Comparison of ENCODE assay signal across 8 mouse cellular contexts in genomic region chr11:62645732-62646494, GRCm38 (mm10). TPM values are rescaled to one million over a fixed set of nuclear protein-coding genes. Genes with fewer than 3 reads are reported as not detected.
DNase-seq lines count a peak whose midpoint lies in the region; ATAC-seq and TF ChIP-seq lines count a peak whose summit lies in the region.

No protein-coding gene starts in this region.

- H3K4me2 ChIP-seq in limb, embryonic 11.5 days (ENCODE audit: low read depth, severe bottlenecking), result peak overlapping the region; percentile 11
- peak overlapping the region; percentile 97 for H3K4me2 ChIP-seq in midbrain, embryonic 12.5 days (replicated peaks)

- DNase-seq in ovary, postnatal 36 days (ENCODE audit: low spot score), result peak; percentile 44
- DNase-seq in ovary, postnatal 14 days (ENCODE audit: low spot score), result no peak
- peak; percentile 55 to 63 for DNase-seq in heart, postnatal 36 days
- DNase-seq in limb, embryonic 11.5 days (ENCODE audit: low spot score), result peak; percentile 27
- DNase-seq in testis, postnatal 10 days (ENCODE audit: low spot score), result peak; percentile 78

- H3K9me3 ChIP-seq in limb, embryonic 11.5 days (ENCODE audit: control insufficient read depth, low read length), result no peaks in the 10 kb centered on the region
- H3K9me3 ChIP-seq in midbrain, embryonic 12.5 days, result no peaks in the 10 kb centered on the region

- peak overlapping the region; percentile 43 for H3K27ac ChIP-seq in embryonic fibroblast, embryonic 13.5 days (ENCODE audit: insufficient read depth, low read length)
- no peak overlapping the region for H3K27ac ChIP-seq in limb, embryonic 11.5 days (replicated peaks; ENCODE audit: low read depth, low read length)
- H3K27ac ChIP-seq in midbrain, embryonic 12.5 days (replicated peaks), result peak overlapping the region; percentile 35; the same call in 1 of the 2 replicates

- peaks cover 27% of the 10 kb centered on the region for H3K4me1 ChIP-seq in embryonic fibroblast, embryonic 13.5 days (ENCODE audit: control insufficient read depth, insufficient read depth, low read length)
- peaks cover 18% of the 10 kb centered on the region for H3K4me1 ChIP-seq in limb, embryonic 11.5 days (ENCODE audit: control insufficient read depth, insufficient read depth, low read length)
- H3K4me1 ChIP-seq in midbrain, embryonic 12.5 days, result peaks cover 56% of the 10 kb centered on the region

- no peak for ATAC-seq in limb, embryonic 11.5 days (ENCODE audit: insufficient number of reproducible peaks, low FRiP score, low TSS enrichment, low read depth)
- ATAC-seq in midbrain, embryonic 12.5 days (ENCODE audit: low FRiP score, low read depth), result no peak
- no peak for ATAC-seq in activated CD4-positive, CD25-positive, alpha-beta regulatory T cell, adult 4 months

- intact Hi-C loops in heart, postnatal 36 days (cut with DNase I), result no loop called here

- no peak overlapping the region; the same call in 1 of the 2 replicates for H3K4me3 ChIP-seq in embryonic fibroblast, embryonic 13.5 days (ENCODE audit: insufficient read depth, low read length)
- 0 out of 2 replicates have a peak overlapping the region, but pooled peaks have one; percentile 1 for H3K4me3 ChIP-seq in limb, embryonic 11.5 days (ENCODE audit: low read depth, low read length)
- peak overlapping the region; percentile 78 for H3K4me3 ChIP-seq in midbrain, embryonic 12.5 days

- H3K9ac ChIP-seq in limb, embryonic 11.5 days (ENCODE audit: low read length), result peak overlapping the region; percentile 18; the same call in 1 of the 2 replicates
- peak overlapping the region; percentile 31; the same call in 1 of the 2 replicates for H3K9ac ChIP-seq in midbrain, embryonic 12.5 days (replicated peaks)

- TF ChIP-seq CTCF in embryonic fibroblast, embryonic 13.5 days (IDR thresholded peaks at IDR 0.05; ENCODE audit: borderline replicate concordance, insufficient read depth, low read length), result no peak

- peaks cover under 1% of the 10 kb centered on the region; the same call in 1 of the 2 replicates for H3K36me3 ChIP-seq in limb, embryonic 11.5 days (ENCODE audit: control insufficient read depth, insufficient read depth, low read length)
- H3K36me3 ChIP-seq in midbrain, embryonic 12.5 days, result no peaks in the 10 kb centered on the region

- WGBS in limb, embryonic 11.5 days, result 41% methylated on average over 8 of the region's 8 CpGs
- 49% methylated on average over 8 of the region's 8 CpGs for WGBS in midbrain, embryonic 12.5 days

- no peaks in the 10 kb centered on the region for H3K27me3 ChIP-seq in limb, embryonic 11.5 days (ENCODE audit: control insufficient read depth, insufficient read depth, low read length)
- H3K27me3 ChIP-seq in midbrain, embryonic 12.5 days, result no peaks in the 10 kb centered on the region

- TF ChIP-seq POLR2A in embryonic fibroblast, embryonic 13.5 days (IDR thresholded peaks at IDR 0.05; ENCODE audit: low read depth, low read length), result no peak

RNA-seq across cellular contexts. Expression of gene Lrrc75a, which starts 2.4 kb away (rescaled TPM):
- 10.5 and 12.6 TPM in 2 replicates for polyA plus RNA-seq in embryonic fibroblast, embryonic 13.5 days (2011; ENCODE audit: insufficient read length, low read depth, missing spikeins)
- total RNA-seq in heart, postnatal 36 days (2021), result 1 to 10 TPM; 4.4 to 7.1 TPM
- 20.6 TPM in 2 replicates for polyA plus RNA-seq in limb, embryonic 11.5 days (2014; fragmentation: Nextera tagmentation; extraction: Ambion mirVana)
- polyA plus RNA-seq in midbrain, embryonic 12.5 days (2016; fragmentation: Nextera tagmentation; extraction: Ambion mirVana), result 12.8 and 16.6 TPM in 2 replicates
- 1 to 10 TPM; 1.0 to 1.7 TPM for polyA plus RNA-seq in activated CD4-positive, CD25-positive, alpha-beta regulatory T cell, adult 4 months (2017; shearing (Covaris generic))

RNA-seq across cellular contexts. Expression of gene Mmgt2, which starts 2.6 kb away (rescaled TPM):
- polyA plus RNA-seq in embryonic fibroblast, embryonic 13.5 days (2011; ENCODE audit: insufficient read length, low read depth, missing spikeins), result 31.3 and 34.0 TPM in 2 replicates
- 1 to 10 TPM; 5.4 to 9.9 TPM for total RNA-seq in heart, postnatal 36 days (2021)
- 54.1 and 60.7 TPM in 2 replicates for polyA plus RNA-seq in limb, embryonic 11.5 days (2014; fragmentation: Nextera tagmentation; extraction: Ambion mirVana)
- 36.4 and 39.9 TPM in 2 replicates for polyA plus RNA-seq in midbrain, embryonic 12.5 days (2016; fragmentation: Nextera tagmentation; extraction: Ambion mirVana)
- 10 to 100 TPM; 32.9 to 42.3 TPM for polyA plus RNA-seq in activated CD4-positive, CD25-positive, alpha-beta regulatory T cell, adult 4 months (2017; shearing (Covaris generic))
